Mouse (Mus musculus) heart, postnatal 4 days (tissue): ENCODE results near the gene Engase. TPM values are rescaled to one million over a fixed set of nuclear protein-coding genes. Genes with fewer than 3 reads are reported as not detected.
A peak's percentile ranks its signal among the peaks of the same experiment; 100 is the strongest.

Source experiments
- DNase-seq: peaks from one replicate; pipeline ENCODE4 v3.0.0; 2021
- total RNA-seq, 2 experiments: library from RNA; stranded (reverse); gene quantifications; 2 replicates each; pipeline ENCODE4 v1.2.3; 2021

The Engase gene
- total RNA-seq, 2 experiments from 2014 or later = 4.0 to 5.8 TPM

- no peak for DNase-seq
Measured at GRCm38 (mm10) chr11:118455788-118456187, 20.8 kb upstream of the Engase start.

GRCm38 (mm10) chr11:118456937-118457336 lies 19.7 kb upstream of the Engase start:
- peak; percentile 37 for DNase-seq

GRCm38 (mm10) chr11:118459051-118459450 lies 17.6 kb upstream of the Engase start:
- DNase-seq = peak; percentile 64

GRCm38 (mm10) chr11:118459536-118459935 lies 17.1 kb upstream of the Engase start:
- DNase-seq = no peak

- peak; percentile 38 for DNase-seq
Measured at GRCm38 (mm10) chr11:118460280-118460679, 16.3 kb upstream of the Engase start.

GRCm38 (mm10) chr11:118467441-118468035 lies 9.1 kb upstream of the Engase start:
- DNase-seq = no peak

GRCm38 (mm10) chr11:118469509-118470160 lies 7.0 kb upstream of the Engase start:
- no peak for DNase-seq

GRCm38 (mm10) chr11:118470234-118470966 lies 6.2 kb upstream of the Engase start:
- DNase-seq = no peak

- DNase-seq = no peak
Measured at GRCm38 (mm10) chr11:118471676-118472075, 5.0 kb upstream of the Engase start.

GRCm38 (mm10) chr11:118473161-118473560 lies 3.5 kb upstream of the Engase start:
- no peak for DNase-seq

GRCm38 (mm10) chr11:118473842-118474500 lies 2.7 kb upstream of the Engase start:
- no peak for DNase-seq

GRCm38 (mm10) chr11:118475496-118476083 lies 1.0 kb upstream of the Engase start:
- DNase-seq = no peak

GRCm38 (mm10) chr11:118479776-118480175 lies 3.1 kb downstream of the Engase start:
- DNase-seq = peak; percentile 26

GRCm38 (mm10) chr11:118481231-118481630 lies 4.6 kb downstream of the Engase start:
- DNase-seq = no peak

GRCm38 (mm10) chr11:118481751-118482150 lies 5.1 kb downstream of the Engase start:
- DNase-seq = no peak

- DNase-seq = no peak
Measured at GRCm38 (mm10) chr11:118484169-118484568, 7.5 kb downstream of the Engase start.

- DNase-seq = no peak
Measured at GRCm38 (mm10) chr11:118485338-118485737, 8.7 kb downstream of the Engase start.

GRCm38 (mm10) chr11:118485780-118486179 lies 9.2 kb downstream of the Engase start:
- no peak for DNase-seq

GRCm38 (mm10) chr11:118486281-118486680 lies 9.7 kb downstream of the Engase start:
- no peak for DNase-seq

- peak; percentile 32 for DNase-seq
Measured at GRCm38 (mm10) chr11:118486881-118487772, 10.5 kb downstream of the Engase start.

- DNase-seq = no peak
Measured at GRCm38 (mm10) chr11:118488191-118488906, 11.7 kb downstream of the Engase start.
